Mouse (Mus musculus) inflammation-experienced regulatory T-cells, adult 6 months (primary cell): ENCODE measurements around the gene Sap30l. TPM values are rescaled to one million over a fixed set of nuclear protein-coding genes. Genes with fewer than 3 reads are reported as not detected.
A peak's percentile ranks its signal among the peaks of the same experiment; 100 is the strongest.
"Not testable (repeated sequence)": the region's sequence is repeated elsewhere in the genome, so short reads cannot be mapped to it uniquely, and the experiment has no call there.

Experiments used
- ATAC-seq: one replicate; pipeline ENCODE4 v1.8.0; 2017
- polyA plus RNA-seq, 3 experiments: library from polyadenylated mRNA; unstranded; fragments of 100-300 nt; shearing (Covaris generic); gene quantifications; one replicate each; pipeline ENCODE4 v1.2.1; 2017

Gene Sap30l
- polyA plus RNA-seq, 3 experiments from 2014 or later: 4.9 to 6.9 (median 6.7) TPM

DNA sequence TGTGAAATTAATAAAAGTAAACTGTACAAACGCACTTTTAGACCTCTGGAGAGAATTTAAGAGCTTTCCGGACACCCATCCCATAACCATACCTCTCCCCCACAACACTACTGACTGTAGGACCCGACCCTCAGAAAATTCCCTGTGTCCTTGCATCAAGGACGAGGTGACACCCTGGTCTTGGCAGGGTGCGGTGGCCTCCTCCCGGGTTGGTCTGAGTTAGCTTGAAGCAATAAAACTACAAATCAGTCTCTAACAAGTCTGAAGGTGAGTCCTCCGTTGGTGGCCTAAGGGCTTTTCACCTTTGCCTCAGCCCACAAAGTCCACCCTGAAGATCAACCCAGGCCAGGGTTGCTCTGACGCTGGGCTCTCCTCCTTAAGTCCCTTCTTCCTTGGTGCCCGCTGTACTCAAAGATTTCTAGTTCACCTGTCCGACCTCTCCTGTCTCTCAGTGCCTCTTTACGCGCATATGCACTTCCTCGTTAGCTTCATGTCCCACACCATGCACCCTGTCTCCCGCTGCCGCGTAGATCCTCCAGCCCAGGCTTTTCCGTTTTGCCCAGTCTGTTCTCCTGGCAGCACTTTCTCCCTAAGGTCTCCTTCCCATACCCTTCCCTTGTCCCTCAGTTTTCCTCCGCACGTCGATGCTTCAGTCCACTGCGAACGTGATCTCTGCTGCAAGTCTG is 1.0 kb upstream of the Sap30l start:
- no peak for ATAC-seq

DNA sequence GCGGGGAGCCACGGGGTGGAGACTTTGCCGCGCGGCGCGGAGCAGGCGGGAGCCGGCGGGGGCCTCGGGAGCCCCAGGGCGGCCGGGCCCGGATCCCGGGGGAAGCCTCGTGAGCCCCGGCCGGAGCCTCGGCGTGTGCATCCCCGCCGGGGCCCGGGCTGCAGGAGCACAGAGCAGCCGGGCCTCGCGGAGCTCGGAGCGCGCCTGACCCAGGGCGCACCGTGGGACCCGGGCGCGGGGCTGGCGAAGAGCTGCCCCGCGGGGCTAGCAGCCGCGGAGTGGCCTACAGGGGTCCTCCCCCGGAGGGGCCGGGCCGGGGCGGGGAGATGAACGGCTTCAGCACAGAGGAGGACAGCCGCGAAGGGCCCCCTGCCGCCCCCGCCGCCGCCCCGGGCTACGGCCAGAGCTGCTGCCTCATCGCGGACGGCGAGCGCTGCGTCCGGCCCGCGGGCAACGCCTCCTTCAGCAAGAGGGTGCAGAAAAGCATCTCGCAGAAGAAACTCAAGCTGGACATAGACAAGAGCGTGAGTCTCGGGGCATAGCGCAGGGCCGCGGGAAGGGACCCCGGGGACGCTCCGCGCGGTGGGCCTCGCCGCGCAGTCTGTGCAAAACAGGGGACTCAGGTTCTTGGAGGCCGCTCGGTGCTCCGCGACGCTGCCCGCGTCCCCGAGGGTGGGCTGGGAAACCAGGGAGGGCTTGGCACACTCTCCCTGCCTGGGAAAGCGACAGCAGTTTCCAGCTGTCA is 501 bp downstream of the Sap30l start:
- peak; percentile 10 for ATAC-seq

DNA sequence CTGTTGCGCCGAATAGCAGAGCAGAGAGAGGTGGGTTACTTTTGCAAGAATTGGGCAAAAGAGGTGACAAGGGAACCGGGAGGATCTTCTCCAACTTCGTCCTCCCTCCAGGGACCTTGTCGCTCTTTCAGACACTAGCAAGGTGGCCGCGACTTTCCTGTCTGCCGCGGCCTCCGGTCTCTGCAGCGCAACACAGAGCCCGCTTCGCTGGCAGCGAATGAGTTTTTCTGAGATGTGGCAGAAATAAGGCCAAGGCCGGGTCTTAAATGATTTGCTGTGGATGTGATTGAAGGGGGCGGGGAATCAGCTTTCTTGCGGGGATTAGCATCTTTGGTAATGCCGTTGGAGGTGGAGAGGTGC is 1.1 kb downstream of the Sap30l start:
- no peak for ATAC-seq

DNA sequence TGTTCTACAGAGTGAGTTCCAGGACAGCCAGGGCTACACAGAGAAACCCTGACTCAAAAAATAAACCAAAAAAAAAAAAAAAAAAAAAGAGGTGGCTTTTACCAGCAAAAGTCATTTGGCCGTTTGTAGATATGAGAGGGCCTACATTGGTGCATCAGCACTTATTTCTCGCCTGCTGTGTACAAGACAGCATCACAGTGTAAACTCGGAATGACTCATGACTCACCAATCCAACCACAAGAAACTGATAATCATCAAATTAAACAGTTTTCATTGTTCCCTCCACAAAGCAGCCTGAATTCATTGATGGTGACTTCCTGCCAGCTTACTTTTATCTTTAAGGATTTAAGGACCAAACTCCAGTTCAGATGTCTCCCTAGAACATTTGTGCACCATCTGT is 3.6 kb downstream of the Sap30l start:
- ATAC-seq: peak; percentile 14

DNA sequence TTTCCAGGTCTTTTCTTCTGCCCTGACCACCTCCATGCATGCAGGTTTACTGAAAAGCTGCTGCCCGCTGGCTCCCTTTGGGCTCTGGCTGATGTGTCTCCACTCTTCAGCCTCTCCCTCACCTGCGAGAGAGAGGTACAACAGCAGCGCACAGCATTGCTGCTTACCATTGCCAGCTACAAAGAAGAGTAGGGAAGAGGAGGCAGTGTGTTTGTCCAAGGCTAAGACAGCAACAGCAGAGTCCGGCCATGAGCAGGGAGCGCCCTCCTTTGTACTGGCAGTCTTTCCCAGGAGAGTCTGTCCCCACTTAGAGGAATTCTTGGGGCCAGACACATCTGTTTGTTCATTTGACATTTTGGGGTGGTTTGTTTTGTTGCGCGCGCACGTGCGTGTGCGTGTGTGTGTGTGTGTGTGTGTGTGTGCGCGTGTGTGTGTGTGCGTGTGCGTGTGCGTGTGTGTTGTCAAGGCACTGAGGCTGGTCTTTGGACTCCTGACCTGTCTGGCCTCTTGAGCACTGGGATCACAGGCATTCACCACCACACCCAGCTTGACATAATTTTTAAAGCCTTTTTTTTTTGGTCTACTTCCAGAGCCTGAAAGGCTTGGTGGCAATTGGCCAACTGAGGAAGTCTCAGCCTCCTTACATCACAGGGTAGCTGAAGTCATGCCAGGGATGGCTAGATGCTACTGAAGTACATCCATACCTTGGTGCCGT is 7.7 kb downstream of the Sap30l start:
- no peak for ATAC-seq

DNA sequence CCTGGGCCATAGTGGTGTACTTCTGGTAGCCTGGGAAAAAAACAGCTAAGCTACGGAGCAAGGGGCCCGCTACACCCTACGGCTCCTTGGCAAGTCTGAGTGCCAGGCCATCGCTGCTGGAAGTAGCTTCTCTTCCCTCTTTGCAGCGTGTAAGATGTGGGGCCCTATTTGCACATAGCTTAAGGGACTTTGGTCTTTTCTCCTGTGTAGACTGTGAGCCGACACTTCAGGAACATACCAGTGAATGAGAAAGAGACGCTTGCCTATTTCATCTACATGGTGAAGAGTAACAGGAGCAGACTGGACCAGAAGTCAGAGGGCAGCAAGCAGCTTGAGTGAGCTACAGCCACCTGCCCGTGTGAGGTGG is 8.3 kb downstream of the Sap30l start:
- ATAC-seq: no peak

DNA sequence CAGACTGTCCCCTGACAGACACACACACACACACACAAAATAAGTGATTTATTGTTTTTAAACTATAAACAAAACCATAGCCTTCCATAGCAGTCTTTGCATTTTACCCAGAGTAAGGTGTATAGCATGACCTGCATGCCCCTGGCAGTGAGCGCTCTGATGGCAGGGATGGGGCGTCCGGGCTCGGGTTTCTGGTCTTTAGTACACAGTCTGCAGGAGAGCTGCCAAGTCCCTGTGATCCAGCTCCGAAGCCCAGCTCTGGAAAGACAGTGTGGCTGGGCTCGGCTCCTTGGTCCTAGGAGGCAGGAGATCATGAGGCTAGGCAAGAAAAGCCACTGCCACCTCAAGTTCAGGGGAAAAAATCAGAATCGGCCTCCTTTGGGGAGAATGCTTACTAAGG is 9.6 kb downstream of the Sap30l start:
- no peak for ATAC-seq

DNA sequence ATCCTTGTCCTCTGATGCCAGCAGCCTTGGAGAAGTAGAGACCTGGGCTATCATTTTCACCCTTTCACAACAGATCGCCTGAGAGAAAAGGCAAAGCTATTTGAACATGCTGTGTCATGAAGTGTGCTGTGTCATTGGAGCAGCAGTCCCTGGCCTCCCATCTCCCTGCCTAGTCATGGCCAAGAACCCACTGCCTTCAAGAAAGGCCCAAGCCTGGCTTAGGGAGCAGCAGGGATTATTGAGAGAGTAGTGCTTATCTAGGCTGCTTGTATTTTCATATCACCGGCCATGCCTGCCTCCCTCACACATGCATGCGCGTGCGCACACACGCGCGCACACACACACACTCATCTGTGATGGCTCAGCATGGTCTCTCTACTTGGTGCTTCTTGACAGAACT is 10.8 kb downstream of the Sap30l start:
- ATAC-seq: no peak

DNA sequence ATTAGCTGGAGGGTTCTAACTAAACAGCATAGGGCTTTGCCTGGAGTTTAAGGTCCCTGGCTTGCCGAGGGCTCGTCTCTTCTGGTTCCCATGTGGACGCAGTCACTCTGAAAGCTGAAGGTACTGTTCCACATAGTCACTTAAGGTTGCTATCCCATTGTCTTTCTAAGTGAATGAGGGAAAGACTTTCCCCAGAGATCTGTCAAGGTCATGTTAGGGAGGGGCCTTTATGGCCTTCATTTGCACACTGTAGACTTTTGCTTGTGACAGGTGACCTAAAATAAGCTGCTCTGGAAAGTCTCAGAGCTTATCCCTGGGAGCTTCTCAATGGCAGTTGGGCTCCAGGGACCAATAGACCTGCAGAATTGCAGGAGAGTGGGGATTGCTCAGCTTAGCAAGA is 12.2 kb downstream of the Sap30l start:
- ATAC-seq: no peak

DNA sequence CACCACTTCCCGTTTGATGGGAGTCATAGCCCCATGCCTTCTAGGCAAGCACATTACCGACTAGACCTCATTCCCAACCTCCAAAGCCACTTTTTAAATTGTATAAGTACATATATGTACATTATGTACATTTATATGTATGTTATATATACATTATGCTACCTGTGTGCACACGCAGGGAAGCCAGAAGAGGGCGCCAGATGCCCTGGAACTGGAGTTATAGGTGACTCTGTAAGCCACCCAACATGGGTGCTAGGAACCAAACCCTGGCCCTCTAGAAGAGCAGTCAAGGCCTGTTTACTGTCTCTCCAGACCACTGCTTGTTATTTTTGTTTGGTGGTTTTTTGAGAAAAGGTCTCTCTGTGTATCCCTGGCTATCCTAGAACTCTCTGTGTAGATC is 16.8 kb downstream of the Sap30l start:
- ATAC-seq: no peak

DNA sequence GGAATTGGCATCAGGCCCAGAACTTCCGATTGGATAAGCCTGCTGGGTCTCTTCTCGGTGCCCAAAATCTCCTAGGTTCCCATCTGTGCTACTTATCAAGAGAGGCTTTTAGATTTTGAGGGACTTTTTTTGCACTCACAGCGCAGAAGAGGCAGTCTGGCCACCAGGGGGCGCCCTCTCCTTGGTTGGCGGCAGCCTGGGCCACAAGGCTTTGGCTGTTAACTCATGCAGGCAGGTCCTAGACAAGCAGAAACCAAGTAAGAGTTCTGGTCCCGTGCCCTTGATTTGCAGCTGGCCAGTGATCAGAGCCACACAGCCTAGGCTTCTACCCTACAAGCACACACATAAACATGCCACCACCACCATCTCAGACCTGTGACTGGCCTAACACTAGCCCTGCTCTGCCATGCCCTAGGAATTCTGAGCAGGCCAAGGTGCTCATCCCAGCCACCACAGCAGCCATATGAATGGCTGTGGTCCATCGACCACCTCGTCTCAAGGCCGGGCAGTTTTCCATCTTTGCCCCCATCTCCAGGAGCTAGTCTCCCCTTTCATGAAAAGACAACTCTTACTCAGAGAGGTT is 18.7 kb downstream of the Sap30l start:
- no peak for ATAC-seq

DNA sequence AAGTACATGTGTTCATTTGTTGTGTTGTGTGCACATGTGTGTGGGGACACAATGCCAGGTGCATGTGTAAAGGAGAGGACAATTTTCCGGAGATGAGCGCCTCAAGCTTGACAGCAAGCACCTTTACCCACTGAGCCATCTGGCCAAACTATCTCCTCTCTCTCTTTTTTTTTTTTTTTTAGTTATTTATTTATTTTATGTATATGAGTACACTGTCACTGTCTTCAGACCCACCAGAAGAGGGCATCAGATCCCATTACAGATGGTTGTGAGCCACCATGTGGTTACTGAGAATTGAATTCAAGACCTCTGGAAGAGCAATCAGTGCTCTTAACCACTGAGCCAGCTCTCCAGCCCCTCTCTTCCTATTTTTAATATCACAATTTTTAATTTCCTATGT is 21.7 kb downstream of the Sap30l start:
- not testable (repeated sequence) for ATAC-seq

DNA sequence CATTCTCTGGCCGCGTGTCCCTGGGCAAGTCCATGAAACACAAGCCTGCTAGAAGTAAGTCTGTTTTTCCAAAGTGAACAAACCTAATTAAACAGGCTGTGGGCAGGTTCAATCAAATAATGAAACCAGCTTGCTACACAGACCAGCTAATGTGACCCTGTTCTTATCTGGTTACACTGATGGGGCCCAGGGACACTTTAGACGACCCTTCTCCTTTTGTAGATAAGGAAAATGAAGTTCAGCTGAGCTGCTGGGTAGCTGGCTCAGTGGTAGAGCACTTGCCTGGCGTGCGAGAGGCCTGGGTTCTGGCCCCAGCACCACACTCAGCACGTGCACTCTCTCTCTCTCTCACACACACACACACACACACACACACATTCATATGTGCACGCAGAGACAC is 22.3 kb downstream of the Sap30l start:
- no peak for ATAC-seq

DNA sequence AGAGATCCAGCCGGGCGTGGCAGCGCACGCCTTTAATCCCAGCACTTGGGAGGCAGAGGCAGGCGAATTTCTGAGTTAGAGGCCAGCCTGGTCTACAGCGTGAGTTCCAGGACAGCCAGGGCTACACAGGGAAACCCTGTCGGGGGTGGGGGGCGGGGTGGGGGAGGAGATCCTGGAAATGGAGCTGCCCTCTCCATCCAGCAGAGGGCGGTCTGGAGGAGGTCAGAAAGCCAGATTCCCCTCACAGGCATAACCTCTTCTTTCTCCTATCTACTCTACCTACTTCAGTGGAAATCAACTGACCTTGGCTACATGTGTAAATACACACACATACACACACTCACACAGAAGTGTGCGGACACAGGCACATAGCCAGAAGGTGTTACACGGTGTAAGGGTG is 23.8 kb downstream of the Sap30l start:
- not testable (repeated sequence) for ATAC-seq

DNA sequence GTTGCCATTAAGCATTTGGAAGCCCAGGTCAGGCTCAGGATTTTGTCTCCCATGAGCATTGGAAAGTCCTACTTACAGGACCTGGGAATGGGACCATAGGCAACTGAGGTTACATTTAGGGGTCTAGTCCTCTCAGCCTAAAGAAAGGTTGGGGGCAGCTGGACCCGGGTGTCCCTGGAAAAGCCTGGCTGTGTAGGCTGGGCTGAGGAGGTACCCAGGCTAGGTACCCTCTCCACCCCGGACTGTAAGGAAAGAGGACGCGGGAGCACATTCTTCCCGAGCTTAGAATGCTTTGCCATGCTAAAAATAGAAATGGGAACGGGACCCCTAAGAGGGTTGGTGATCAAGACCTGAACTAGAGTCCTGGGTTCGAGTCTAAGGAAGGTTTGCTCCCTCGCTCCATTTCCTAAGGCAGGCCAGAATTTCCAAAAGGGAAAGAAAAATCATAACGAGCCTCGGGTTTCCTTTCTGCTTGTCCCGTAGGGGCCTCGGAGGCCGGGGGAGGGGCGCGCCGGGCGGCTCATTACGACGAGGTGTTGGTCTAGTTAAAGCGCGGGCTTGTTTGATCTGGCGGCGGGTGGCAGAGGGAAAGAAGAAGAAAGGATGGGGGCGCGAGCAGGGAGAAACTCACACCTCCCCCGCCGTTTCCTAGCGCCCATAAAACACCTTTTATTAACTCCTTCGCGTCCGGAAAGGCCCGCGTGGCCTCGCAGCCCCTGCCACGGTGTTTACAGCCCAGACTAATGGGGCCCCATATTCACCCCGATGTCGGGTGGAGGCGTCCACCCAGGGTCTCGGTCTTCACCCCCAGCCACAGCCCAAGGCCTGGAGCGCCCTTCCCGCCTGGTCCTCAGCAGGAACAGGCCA is 25.8 kb downstream of the Sap30l start:
- ATAC-seq: no peak

DNA sequence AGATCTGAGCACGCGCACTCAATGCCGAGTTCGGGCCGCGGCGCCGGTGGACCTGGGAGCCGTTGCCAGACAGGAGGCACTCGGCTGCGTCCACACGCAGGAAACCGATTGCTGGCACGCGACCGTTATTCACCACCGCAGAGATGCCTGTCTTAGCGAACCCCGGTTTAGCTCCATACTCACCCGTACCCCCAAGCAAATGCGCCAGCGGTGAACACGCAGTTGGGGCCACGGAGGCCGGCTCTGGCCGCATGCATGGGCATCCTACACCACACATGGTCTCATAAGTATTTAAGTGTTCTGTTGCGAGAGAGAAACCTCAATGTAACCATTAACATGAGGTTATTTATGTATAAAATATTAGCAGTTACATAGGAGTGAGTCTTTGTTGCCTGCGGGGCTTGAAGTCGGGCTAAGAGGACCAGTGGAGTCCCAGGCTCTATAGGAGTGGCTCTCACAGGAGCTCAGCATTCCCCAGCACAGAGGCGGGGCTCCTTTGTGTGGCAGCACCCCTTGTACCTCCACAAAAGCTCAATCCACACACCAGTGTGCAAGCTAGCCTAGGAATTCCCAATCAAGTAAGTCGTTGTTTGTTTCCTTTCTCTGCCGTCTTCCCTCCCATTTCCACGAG is 26.6 kb downstream of the Sap30l start:
- ATAC-seq: no peak

DNA sequence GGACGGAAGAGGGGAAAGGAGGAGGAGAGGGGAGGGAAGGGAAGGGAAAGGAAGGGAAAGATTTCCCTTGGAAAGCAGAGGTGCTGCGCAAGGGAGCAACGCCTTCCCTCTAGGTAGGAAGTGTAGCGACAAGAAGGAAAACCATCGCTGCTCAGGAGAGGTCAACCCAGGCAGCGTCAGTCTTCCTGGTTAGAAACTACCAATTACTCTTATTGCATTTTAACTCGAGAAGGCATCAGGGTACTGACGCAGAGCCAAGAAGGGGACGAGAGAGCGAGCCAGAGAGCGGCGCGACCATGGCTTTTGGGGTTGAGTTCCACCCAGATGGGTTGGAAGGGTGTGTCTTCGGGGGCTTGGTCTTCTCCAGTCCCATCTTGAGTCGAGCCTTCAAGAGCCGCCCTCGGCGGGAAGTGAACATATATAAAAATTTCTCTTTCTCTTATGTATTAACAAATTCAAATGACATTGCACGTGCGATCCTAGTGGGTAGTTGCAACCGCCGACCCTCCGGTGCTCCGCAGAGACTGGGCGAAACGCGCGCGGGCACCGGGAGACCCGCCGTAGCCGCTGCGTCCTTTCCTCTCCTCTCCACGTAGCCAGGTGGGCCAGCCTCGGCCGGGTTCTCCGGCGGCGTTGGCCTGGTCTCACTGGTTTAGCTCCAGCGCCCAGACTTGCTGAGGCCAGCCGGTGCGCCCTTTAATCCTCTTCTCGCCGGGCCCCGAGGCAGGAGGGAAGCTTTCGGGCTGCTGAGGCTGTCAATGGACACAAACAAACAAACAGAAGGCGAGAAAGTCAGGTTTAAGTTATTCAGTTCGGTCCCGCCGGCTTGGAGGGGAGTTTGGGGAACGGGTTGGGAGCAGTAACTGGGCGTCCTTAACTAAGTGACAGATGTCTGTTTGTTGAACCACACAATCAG is 27.8 kb downstream of the Sap30l start:
- ATAC-seq: no peak

DNA sequence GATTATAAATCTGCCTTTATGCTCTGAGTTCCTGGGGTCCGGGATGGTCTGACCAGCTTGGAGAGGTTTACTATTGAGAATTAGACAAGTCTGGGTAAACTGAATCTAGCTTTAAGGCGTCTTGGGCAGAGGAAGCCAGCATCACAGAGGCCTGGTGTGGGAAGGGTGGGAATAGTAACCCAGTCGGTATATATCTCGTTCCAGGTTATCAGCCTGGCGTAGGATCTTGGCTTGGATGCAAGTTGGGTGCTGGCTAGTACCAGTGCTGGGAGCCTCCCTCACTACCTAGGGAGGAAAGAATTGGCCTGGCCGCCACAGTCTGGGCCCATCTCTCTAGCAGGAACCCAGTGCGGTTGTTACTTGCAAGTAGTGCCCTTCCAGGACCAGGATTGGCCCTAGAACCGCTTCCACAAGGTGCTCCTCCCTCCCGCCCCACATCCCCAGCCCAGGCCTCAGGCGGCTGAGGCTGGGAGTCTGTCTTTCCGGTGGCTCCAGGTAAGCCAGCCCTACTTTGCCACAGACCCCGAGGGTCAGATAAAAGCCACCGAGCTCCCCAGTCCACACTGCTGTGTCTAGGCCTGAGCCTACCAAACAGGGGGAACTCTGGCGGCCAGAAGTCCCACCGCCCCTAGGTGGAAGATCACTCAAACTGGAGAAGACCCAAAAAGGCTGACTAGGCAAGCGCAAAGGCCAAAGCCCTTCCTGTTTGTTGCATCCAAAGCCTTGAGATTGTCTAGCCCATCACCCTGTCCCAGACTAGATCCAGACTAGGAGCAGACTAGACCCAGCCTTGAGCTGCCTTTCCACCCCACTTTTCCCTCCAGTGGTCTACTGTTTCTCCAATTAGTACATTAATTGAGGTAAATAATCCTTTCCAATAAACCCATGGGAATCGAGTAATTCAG is 28.7 kb downstream of the Sap30l start:
- ATAC-seq: no peak

DNA sequence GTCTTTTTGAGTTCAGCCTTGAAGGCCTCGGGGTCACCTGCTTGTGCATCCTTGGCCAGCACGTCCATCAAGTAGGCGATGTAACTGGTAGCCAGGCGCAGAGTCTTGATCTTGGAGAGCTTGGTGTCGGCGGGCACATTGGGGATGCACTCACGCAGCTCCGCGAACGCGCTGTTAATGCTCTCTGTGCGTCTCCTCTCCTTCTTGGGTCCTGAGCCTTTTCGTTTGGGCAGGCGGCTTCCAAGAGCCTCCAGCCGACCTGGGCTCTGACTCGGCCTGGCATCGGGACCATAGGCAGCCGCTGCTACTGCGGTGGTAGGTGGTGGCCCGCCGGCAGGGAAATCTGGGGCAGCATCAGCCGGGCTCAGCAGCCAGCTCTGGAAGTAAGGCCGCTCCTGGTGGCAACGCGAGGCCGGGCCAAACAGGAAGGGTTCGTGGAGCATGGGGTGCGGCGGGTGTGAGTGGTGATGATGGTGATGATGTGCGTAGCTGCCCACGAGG is 29.9 kb downstream of the Sap30l start:
- ATAC-seq: no peak

DNA sequence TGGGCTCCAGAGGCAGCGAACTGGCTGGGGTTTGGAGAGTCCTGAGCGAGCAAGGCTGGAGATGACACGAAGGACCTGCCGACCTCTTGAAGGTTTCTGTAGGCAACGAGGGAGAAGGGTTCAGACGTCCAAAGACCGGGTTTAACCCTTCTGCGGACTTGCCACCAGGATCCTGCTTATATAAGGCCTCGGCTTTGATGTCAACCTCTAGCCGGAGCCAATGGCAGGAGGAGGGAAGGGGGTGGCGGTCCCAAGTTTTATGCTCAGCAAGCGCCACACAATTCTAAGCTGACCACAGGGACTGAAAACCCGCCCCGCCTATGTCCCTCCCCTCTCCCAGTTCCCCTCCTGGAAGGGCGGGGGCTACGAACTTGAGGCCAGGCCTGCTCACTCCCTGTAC is 30.4 kb downstream of the Sap30l start:
- ATAC-seq: no peak
